Comparison of ENCODE assay signal across 10 mouse cellular contexts in genomic region chr8:61258828-61259227, GRCm38 (mm10). TPM values are rescaled to one million over a fixed set of nuclear protein-coding genes. Genes with fewer than 3 reads are reported as not detected.
DNase-seq lines count a peak whose midpoint lies in the region; ATAC-seq lines count a peak whose summit lies in the region.
"Had no signal": no experiment of that assay in that cellular context is flagged by ENCODE, and none has a peak within 500 bp of the region (broad histone marks: within the 10 kb centered on the region; RNA-seq: fewer than 3 reads in every experiment).

No protein-coding gene starts in this region.

- no peak overlapping the region for H3K4me2 ChIP-seq in lung, embryonic 16.5 days (ENCODE audit: low read depth, low read length)
- H3K4me2 ChIP-seq: limb, embryonic 12.5 days; midbrain, embryonic 12.5 days had no signal

- H3K9me3 ChIP-seq in lung, embryonic 16.5 days (ENCODE audit: control insufficient read depth, low read length) = no peaks in the 10 kb centered on the region
- H3K9me3 ChIP-seq: limb, embryonic 12.5 days; midbrain, embryonic 12.5 days had no signal

- H3K9ac ChIP-seq in lung, embryonic 16.5 days (ENCODE audit: low read length) = no peak overlapping the region
- H3K9ac ChIP-seq: limb, embryonic 12.5 days; midbrain, embryonic 12.5 days had no signal

- DNase-seq in lung, postnatal 14 days = no peak
- peak; percentile 57 to 63 for DNase-seq in layer of hippocampus, postnatal 10 days (ENCODE audit: low spot score in 2 of 2)
- peak; percentile 50 for DNase-seq in right cerebral cortex, postnatal 14 days
- no peak for DNase-seq in urinary bladder, postnatal 4 days (ENCODE audit: low spot score in 2 of 2)
- no peak for DNase-seq in ovary, adult 18-20 months (ENCODE audit: low spot score)
- DNase-seq in kidney, adult 18-20 months = no peak

- H3K4me1 ChIP-seq in lung, embryonic 16.5 days (replicated peaks; ENCODE audit: control insufficient read depth, insufficient read depth, low read length) = peaks cover 12% of the 10 kb centered on the region

- H3K36me3 ChIP-seq in lung, embryonic 16.5 days (ENCODE audit: control insufficient read depth, insufficient read depth, low read length) = no peaks in the 10 kb centered on the region
- H3K36me3 ChIP-seq: limb, embryonic 12.5 days; midbrain, embryonic 12.5 days had no signal

- no peak overlapping the region for H3K27ac ChIP-seq in lung, embryonic 16.5 days (ENCODE audit: low read length)
- H3K27ac ChIP-seq: limb, embryonic 12.5 days; midbrain, embryonic 12.5 days had no signal

- 67% methylated on average over 9 of the region's 9 CpGs for WGBS in lung, embryonic 16.5 days

- H3K27me3 ChIP-seq in lung, embryonic 16.5 days (ENCODE audit: control insufficient read depth, insufficient read depth, low read depth, low read length) = no peaks in the 10 kb centered on the region
- H3K27me3 ChIP-seq: limb, embryonic 12.5 days; midbrain, embryonic 12.5 days had no signal

- no peak overlapping the region for H3K4me3 ChIP-seq in lung, embryonic 16.5 days (ENCODE audit: low read length)
- H3K4me3 ChIP-seq: limb, embryonic 12.5 days; midbrain, embryonic 12.5 days had no signal

- 0 out of 2 replicates have a peak, but pooled peaks have one; percentile 19 for ATAC-seq in lung, embryonic 16.5 days (ENCODE audit: low read depth)
- peak; percentile 25; the same call in 1 of the 2 replicates for ATAC-seq in granulocyte monocyte progenitor cell, adult 5-6 weeks (replicated peaks; ENCODE audit: poor library complexity, severe bottlenecking)

RNA-seq across cellular contexts. Expression of gene Sh3rf1, which starts 35.2 kb away (rescaled TPM):
- polyA plus RNA-seq in lung, embryonic 16.5 days (2015; fragmentation: Nextera tagmentation; extraction: Ambion mirVana) = 17.8 and 18.7 TPM in 2 replicates
- 2.1 and 3.9 TPM in 2 replicates for total RNA-seq in granulocyte monocyte progenitor cell, adult 5-6 weeks (2014; fragmentation: Nextera tagmentation)
- 2.0 and 2.2 TPM in 2 replicates for total RNA-seq in granulocyte monocyte progenitor cell, adult 5-6 weeks (2017)
- total RNA-seq in layer of hippocampus, postnatal 10 days (2021) = 10 to 100 TPM; 76.4 to 80.2 TPM

Comparison
In these comparisons a context has a peak if more than half of its experiments do, and no peak if none do; other contexts are left out.
1. DNase-seq: peak in layer of hippocampus, postnatal 10 days (2 of 2) and right cerebral cortex, postnatal 14 days (single experiment); none in lung, postnatal 14 days (single experiment), urinary bladder, postnatal 4 days (0 of 2), ovary, adult 18-20 months (single experiment) and kidney, adult 18-20 months (single experiment).
2. RNA of gene Sh3rf1, which starts 35.2 kb away (total RNA-seq): 76.4 to 80.2 TPM in layer of hippocampus, postnatal 10 days; 2.0 to 3.9 TPM in granulocyte monocyte progenitor cell, adult 5-6 weeks; every median in the first group is over 10 times any median in the second.